Mouse (Mus musculus) Patski (cell line): ENCODE results near the gene Atp7a. TPM values are rescaled to one million over a fixed set of nuclear protein-coding genes. Genes with fewer than 3 reads are reported as not detected.

Experiments
- ATAC-seq: fragments of 100-300 bp; one replicate; pipeline ENCODE4 v1.8.0; 2021
- CTCF ChIA-PET: fragments of 350-600 bp; sonication (Branson Sonifier 250); formaldehyde crosslinking; loops from one replicate; lab custom pipeline; 2022; ENCODE audit warnings: inconsistent platforms; lab: Charles Lee
- POLR2A ChIA-PET: fragments of 350-600 bp; sonication (Branson Sonifier 250); formaldehyde crosslinking; loops from one replicate; lab custom pipeline; 2022; ENCODE audit warnings: antibody characterized with exemption, inconsistent platforms; lab: Charles Lee
- DNase-seq: peaks from one replicate; pipeline ENCODE4 v3.0.0-alpha.2; 2011; ENCODE audit warnings: low read depth, low spot score
- H3K27me3 ChIP-seq: fragments of 371-371 bp; one replicate; pipeline ENCODE4 v1.5.1; 2021
- CTCF ChIP-seq: fragments of 100-300 bp; IDR thresholded peaks from one replicate; pipeline ENCODE4 v1.5.1; 2021
- in situ Hi-C: fragments of 300-500 bp; cut with MboI; formaldehyde crosslinking; loops from 3 replicates; pipeline ENCODE4 v1.11.1; 2018; ENCODE audit warnings: low pct_unique_long_range_greater_than_20kb, mixed read lengths
- polyA plus RNA-seq: library from polyadenylated mRNA; unstranded; gene quantifications from one replicate; pipeline ENCODE4 v1.2.3, GENCODE M21; 2021

The Atp7a gene
- polyA plus RNA-seq, 1 experiment from 2014 or later, result 19.9 TPM

DNA sequence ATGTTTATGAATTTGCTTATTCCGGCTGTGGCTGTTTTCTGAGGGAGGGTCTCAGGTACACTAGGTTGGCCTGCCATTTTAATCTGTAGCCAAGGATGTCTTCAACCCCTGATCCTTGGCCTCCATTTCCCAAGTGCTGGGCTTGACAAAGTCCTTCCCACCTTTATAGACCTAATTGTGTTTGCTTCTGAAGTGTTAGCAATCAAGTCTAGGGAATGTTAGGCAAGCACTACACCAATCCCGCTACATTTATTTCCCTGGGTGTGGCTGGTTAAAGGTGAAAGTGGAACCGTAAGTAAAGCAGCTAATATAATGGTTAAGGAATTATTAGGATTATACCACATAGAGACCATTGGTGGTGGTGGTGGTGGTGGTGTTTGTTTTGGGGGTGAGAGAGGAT lies 10.0 kb upstream of the Atp7a start:
- POLR2A ChIA-PET, result no interaction called here
- H3K27me3 ChIP-seq, result peaks cover 7% of the 10 kb centered on the region
- no peak for ATAC-seq
- CTCF ChIA-PET, result interaction anchor here (1.3 to 1.5 kb wide), 2 partner anchors 9 to 89 kb away, joined by 3 to 4 read pairs; no protein-coding TSS in a partner anchor
- in situ Hi-C loops, result loop anchor here (5.0 to 10.0 kb wide), 3 partner anchors 150 to 912 kb away; no protein-coding TSS in a partner anchor
- TF ChIP-seq CTCF, result no peak
- DNase-seq, result no peak

DNA sequence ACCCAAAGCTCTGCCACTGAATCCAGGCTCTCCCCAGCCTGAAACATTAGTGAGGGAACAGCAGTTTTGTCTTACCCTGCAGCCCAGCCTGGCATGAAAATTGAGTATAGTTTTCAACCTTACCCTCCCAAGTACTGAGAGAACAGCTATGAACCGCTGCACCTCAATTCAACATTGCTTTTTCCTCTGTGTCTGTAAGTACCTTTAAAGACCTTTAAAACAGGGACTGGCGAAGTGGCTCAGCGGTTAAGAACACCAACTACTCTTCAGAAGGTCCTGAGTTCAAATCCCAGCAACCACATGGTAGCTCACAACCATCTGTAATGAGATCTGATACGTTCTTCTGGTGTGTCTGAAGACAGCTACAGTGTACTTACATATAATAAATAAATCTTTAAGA lies 9.6 kb upstream of the Atp7a start:
- ChIA-PET CTCF (interaction anchor here (1.3 to 1.5 kb wide), 2 partner anchors 9 to 88 kb away, joined by 3 to 4 read pairs; no protein-coding TSS in a partner anchor), POLR2A (no interaction called here)
- peaks cover 9% of the 10 kb centered on the region for H3K27me3 ChIP-seq
- no peak for DNase-seq
- in situ Hi-C loops, result loop anchor here (5.0 to 10.0 kb wide), 3 partner anchors 150 to 913 kb away; no protein-coding TSS in a partner anchor
- ATAC-seq, result no peak
- no peak for TF ChIP-seq CTCF

DNA sequence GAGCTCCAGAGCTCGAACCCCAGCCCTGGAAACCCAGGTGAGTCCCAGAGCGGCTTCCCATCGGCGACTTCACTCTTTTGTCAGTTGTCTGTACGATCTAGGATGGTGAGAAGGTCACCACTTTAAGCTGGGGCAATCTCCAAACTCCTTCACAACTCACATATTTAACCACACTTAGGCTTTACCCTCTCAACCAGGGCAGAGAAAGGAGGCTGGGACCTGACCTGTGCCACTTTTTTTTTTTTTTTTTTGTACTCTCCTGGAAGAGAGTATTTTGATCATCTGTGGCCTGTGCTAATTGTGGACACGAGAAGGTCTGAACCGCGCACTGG lies 233 bp downstream of the Atp7a start:
- POLR2A ChIA-PET, result interaction anchor here (0.6 to 2.0 kb wide), 2 partner anchors 69 to 160 kb away, joined by 3 to 6 read pairs; partner anchors contain the start of gene Pgk1
- ATAC-seq, result peak; percentile 12
- CTCF ChIA-PET, result interaction anchor here (1.0 to 2.2 kb wide), 19 partner anchors 8 to 160 kb away, joined by 3 to 13 read pairs (median 3); partner anchors contain the start of genes Cox7b and Pgk1
- DNase-seq, result no peak
- in situ Hi-C loops, result no loop called here
- H3K27me3 ChIP-seq, result peaks cover 18% of the 10 kb centered on the region
- no peak for TF ChIP-seq CTCF

DNA sequence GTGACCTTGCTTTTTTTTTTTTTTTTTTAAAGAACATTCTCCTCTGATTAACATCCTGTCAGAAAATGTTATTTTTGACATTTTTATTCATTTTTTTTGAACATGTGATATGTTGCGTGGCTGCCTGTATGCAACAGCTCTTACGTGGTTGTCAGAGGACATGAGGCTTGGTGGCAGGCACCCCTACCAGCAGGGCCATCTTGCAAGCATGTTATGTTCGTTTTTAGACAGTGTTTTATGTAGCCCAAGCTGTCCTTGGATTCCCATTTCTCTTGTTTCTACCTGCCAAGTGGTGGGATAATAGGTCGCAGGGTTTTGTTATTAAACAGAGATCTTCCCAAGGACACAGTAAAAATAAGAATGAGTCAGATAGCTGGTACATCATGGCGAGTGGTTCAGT lies 3.1 kb downstream of the Atp7a start:
- DNase-seq (no peak), ATAC-seq (no peak)
- no peak for TF ChIP-seq CTCF
- in situ Hi-C loops, result loop anchor here (5.0 kb wide), 1 partner anchor 72 kb away; no protein-coding TSS in a partner anchor
- peaks cover 20% of the 10 kb centered on the region for H3K27me3 ChIP-seq
- ChIA-PET CTCF (interaction anchor here (1.4 kb wide), 1 partner anchor 20 kb away, joined by 3 read pairs; no protein-coding TSS in a partner anchor), POLR2A (interaction anchor here (1.0 kb wide), 1 partner anchor 157 kb away, joined by 3 read pairs; no protein-coding TSS in a partner anchor)

DNA sequence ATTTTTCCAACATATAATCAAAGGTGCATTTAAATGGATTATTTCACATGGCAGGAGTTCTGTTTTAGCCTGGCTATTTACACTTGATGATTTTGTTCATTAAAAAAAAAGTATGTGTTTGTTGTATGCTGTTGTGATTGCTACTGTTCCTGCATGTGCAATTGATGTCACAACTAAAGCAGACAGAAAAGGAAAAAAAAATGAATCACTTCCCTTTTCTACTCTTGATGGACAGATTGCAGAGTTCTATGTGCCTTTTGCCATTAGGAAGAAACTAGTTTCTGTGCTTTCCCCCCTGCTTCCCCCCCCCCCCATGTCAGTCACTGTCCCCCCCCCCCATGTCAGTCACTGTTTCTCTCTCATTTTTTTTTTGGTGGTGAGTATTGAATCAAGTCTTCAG lies 4.0 kb downstream of the Atp7a start:
- DNase-seq, result no peak
- no peak for TF ChIP-seq CTCF
- in situ Hi-C loops, result loop anchor here (5.0 kb wide), 1 partner anchor 71 kb away; no protein-coding TSS in a partner anchor
- ChIA-PET CTCF (interaction anchor here (1.2 kb wide), 1 partner anchor 75 kb away, joined by 3 read pairs; no protein-coding TSS in a partner anchor), POLR2A (interaction anchor here (1.0 kb wide), 1 partner anchor 156 kb away, joined by 3 read pairs; no protein-coding TSS in a partner anchor)
- peaks cover 24% of the 10 kb centered on the region for H3K27me3 ChIP-seq
- ATAC-seq, result no peak

DNA sequence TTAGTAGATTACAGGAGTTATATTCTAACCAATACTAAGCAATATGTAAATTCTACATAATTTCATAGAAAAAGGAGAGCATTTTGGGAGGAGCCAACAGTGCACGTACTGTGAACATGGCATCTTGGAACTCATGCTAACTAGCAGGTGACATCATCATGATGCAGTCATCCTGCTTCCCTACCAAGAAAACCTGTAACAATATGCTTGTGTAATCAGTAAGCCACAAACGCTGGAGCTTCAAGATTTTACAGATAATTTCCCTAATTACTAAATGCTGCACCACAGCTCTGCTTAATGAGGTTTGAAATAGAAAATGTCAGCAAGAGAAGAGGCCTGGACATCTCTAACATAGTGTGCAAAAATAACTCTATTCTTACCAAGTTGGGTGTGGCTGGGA lies 8.7 kb downstream of the Atp7a start:
- in situ Hi-C loops, result no loop called here
- TF ChIP-seq CTCF, result no peak
- POLR2A ChIA-PET, result no interaction called here
- peaks cover 27% of the 10 kb centered on the region for H3K27me3 ChIP-seq
- CTCF ChIA-PET, result interaction anchor here (0.9 to 1.8 kb wide), 4 partner anchors 9 to 16 kb away, joined by 3 to 7 read pairs (median 4); partner anchors contain the start of gene Atp7a
- DNase-seq, result no peak
- peak; percentile 35 for ATAC-seq

DNA sequence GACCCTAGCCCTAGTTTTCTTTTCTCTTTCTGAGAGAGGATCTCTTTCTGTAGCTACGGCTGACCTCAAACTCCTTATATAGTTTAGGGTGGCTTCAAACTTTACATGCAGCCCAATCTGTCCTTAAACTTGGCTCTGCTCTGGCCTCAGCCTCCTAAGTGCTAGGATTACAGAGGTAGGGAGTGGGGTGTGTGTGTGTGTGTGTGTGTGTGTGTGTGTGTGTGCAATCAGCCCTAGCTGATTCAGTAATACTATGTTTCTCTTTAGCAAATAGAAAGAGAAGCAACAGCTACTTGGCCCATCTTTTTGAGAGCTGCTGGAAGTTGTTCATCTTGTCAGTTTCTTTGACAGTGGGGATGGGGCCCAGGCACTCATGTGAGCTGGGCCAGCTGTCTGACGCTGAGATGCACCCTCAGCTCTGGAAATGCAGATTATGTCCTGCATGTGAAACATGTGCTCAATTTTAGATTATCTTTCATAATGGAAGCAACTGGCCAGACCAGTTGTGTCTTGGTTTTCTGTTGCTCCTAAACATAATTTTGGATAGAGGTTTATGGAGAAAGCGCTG lies 10.2 kb downstream of the Atp7a start:
- ATAC-seq, result no peak
- ChIA-PET POLR2A (no interaction called here), CTCF (interaction anchor here (0.9 to 1.1 kb wide), 2 partner anchors 16 to 25 kb away, joined by 3 read pairs; no protein-coding TSS in a partner anchor)
- peaks cover 27% of the 10 kb centered on the region for H3K27me3 ChIP-seq
- TF ChIP-seq CTCF, result no peak
- DNase-seq, result no peak
- in situ Hi-C loops, result no loop called here

DNA sequence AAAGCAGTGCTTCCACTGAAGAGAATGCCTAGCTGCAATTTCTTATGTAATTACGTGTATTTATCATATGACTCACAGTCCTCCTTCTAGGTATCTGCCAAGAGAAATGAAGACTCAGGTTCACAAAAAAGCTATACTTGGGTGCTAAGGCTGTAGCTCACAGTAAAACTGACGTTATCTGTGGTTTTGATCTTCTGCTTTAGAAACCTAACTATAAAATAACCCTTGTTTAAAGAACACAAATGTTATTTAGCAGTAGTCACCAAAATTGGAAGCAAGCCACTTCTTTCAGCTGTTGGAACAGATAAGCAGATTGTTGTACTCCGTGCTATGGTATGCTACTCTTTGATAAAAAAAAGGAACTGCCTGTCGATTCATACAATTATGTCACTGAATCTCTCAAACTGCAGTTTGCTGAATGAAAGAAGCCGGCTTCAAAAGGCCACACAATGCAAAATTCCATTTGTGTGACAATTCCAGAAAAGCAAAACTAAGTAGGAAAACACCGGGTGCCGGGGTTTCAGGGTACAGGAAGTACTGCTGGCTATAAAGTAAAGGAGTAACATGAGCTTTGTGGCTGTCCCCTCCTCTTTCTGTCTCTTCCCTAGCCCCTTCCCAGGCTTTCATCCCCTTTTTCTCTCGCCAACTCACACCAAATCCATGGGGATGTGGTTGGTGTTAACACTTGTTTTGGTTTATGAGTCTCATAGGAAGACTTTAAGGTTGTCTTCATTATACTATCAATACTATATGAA lies 17.0 kb downstream of the Atp7a start:
- DNase-seq, result no peak
- TF ChIP-seq CTCF, result no peak
- peak; percentile 68 for ATAC-seq
- ChIA-PET CTCF (interaction anchor here (0.9 to 1.4 kb wide), 3 partner anchors 9 to 13 kb away, joined by 3 read pairs; no protein-coding TSS in a partner anchor), POLR2A (no interaction called here)
- peaks cover 36% of the 10 kb centered on the region for H3K27me3 ChIP-seq
- in situ Hi-C loops, result no loop called here

DNA sequence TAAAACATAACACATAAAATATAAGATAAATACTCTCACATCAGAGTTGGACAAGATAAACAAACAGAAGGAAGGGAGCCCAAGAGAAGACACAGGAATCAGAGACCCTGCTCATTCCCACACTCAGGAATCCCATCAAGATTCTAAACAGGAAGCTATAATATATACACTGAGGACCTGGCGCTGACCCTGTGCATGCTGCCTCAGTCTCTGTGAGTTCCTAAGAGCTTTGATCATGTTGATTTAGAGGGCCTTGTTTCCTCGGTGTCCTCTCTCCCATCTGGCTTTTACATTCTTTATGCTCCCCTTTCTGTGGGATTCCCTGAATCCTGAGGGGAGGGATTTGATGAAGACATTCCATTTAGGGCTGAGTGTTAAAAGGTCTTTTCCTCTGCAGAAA lies 18.4 kb downstream of the Atp7a start:
- CTCF ChIA-PET, result interaction anchor here (1.3 to 1.5 kb wide), 4 partner anchors 10 to 125 kb away, joined by 3 to 4 read pairs (median 4); partner anchors contain the start of gene Atp7a
- no peak for ATAC-seq
- no peak for DNase-seq
- in situ Hi-C loops, result no loop called here
- peaks cover 38% of the 10 kb centered on the region for H3K27me3 ChIP-seq
- TF ChIP-seq CTCF, result no peak
- POLR2A ChIA-PET, result no interaction called here

DNA sequence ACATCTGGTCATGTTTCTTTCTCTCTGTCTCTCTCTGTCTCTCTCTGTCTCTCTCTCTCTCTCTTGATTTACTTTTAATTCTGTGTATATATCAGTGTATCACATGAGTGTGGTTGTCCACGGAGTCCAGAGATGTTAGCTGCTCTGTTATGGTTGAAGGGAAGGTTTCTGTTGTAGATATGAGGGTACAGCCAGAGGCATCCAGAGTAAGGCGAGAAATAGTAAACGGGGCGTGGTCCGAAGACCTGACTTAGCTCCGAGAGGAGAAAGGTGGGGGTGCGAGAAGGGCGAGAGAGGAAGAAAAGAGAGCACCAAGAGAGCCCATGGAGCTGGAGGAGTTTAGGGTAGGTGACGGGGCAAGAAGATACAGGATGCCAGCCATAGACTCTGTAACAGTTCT lies 18.9 kb downstream of the Atp7a start:
- ATAC-seq (no peak), DNase-seq (no peak)
- CTCF ChIA-PET, result interaction anchor here (1.3 to 1.5 kb wide), 3 partner anchors 19 to 125 kb away, joined by 3 to 4 read pairs (median 4); partner anchors contain the start of gene Atp7a
- in situ Hi-C loops, result no loop called here
- peaks cover 40% of the 10 kb centered on the region for H3K27me3 ChIP-seq
- TF ChIP-seq CTCF, result no peak
- POLR2A ChIA-PET, result no interaction called here
